Mouse (Mus musculus) kidney, postnatal 0 days (tissue): ENCODE data around the gene Scn8a. TPM values are rescaled to one million over a fixed set of nuclear protein-coding genes. Genes with fewer than 3 reads are reported as not detected.

Experiments
- ATAC-seq: fragments of 200-750 bp; cut with Nextera tagmentation; replicated peaks from 2 replicates; pipeline ENCODE4 v1.8.0; 2017; ENCODE audit warnings: low read depth, moderate number of reproducible peaks, moderate TSS enrichment, moderate library complexity; ENCODE audit not compliant: low FRiP score
- DNase-seq: peaks from one replicate; pipeline ENCODE4 v3.0.0-alpha.2; 2016; ENCODE audit warnings: low spot score
- H3K27ac ChIP-seq: fragments of 300-500 bp; sonication (generic); 2 replicates; pipeline ENCODE4 v1.5.1; 2014; ENCODE audit warnings: mild to moderate bottlenecking
- H3K27me3 ChIP-seq: fragments of 300-500 bp; sonication (generic); 2 replicates; pipeline ENCODE4 v1.6.1; 2014; ENCODE audit warnings: low read length, mixed read lengths; ENCODE audit not compliant: insufficient read depth
- H3K36me3 ChIP-seq: fragments of 300-500 bp; sonication (generic); 2 replicates; pipeline ENCODE4 v1.6.1; 2014; ENCODE audit warnings: low read length, mixed read lengths; ENCODE audit not compliant: insufficient read depth
- H3K4me1 ChIP-seq: fragments of 300-500 bp; sonication (generic); replicated peaks from 2 replicates; pipeline ENCODE4 v1.6.1; 2014; ENCODE audit warnings: antibody characterized with exemption, low read length, mixed read lengths; ENCODE audit not compliant: insufficient read depth
- H3K4me2 ChIP-seq: fragments of 300-500 bp; sonication (generic); 2 replicates; pipeline ENCODE4 v1.6.1; 2014; ENCODE audit warnings: mild to moderate bottlenecking, low read length, moderate library complexity, mixed read lengths
- H3K4me3 ChIP-seq: fragments of 300-500 bp; sonication (generic); replicated peaks from 2 replicates; pipeline ENCODE4 v1.5.1; 2014; ENCODE audit warnings: low read depth, low read length
- H3K9ac ChIP-seq: fragments of 300-500 bp; sonication (generic); 2 replicates; pipeline ENCODE4 v1.6.1; 2014; ENCODE audit warnings: low read depth, low read length
- H3K9me3 ChIP-seq: fragments of 300-500 bp; sonication (generic); replicated peaks from 2 replicates; pipeline ENCODE4 v1.6.1; 2016; ENCODE audit warnings: low read length, inconsistent platforms, mixed read lengths
- CTCF ChIP-seq: IDR thresholded peaks from 2 replicates; pipeline ENCODE4 v1.5.1; 2016; ENCODE audit warnings: antibody characterized with exemption, low read depth, mild to moderate bottlenecking, moderate library complexity
- WGBS: fragments of 180-500 bp; shearing (Covaris S2); extraction: QIAGEN DNeasy Blood & Tissue Kit; methylation state at CpG from one replicate; pipeline ENCODE4 v1.1.7; 2014; 5-methylcytosine and 5-hydroxymethylcytosine counted together
- polyA plus RNA-seq: library from polyadenylated mRNA; unstranded; fragments of >200 nt; fragmentation: Nextera tagmentation; extraction: Ambion mirVana; gene quantifications from 2 replicates; pipeline ENCODE4 v1.2.1, GENCODE M21; 2015

Gene Scn8a
- polyA plus RNA-seq, 1 experiment from 2014 or later: 5.9 TPM

DNA sequence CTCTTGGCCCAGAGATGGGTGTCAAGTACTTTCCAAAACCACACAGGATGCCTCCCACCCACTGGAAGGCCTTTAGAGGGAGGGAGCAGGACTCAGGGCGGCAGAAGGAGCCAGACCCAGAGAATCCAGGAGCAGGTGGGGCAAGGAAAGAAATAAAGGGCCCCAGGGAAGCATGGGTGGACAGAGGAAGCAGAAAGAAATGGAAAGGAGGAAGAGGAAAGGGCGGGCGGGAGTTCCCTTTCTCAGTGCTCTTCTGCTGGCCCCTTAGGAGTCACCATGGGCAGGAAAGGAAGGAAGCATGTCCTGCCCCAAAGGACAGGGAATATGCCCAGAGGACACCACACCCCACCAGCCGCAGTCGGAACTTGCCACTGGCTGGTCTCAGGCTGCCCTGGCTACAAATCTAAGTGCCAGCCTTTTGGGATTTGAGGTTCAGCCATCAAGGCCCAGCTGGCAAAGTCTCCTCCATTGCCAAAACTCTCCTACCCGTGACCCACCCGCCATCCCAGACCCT is 211.4 kb downstream of the Scn8a start:
- WGBS: 69% methylated on average over 6 of the region's 7 CpGs
- no peak for ATAC-seq
- H3K27ac ChIP-seq: no peak overlapping the region

DNA sequence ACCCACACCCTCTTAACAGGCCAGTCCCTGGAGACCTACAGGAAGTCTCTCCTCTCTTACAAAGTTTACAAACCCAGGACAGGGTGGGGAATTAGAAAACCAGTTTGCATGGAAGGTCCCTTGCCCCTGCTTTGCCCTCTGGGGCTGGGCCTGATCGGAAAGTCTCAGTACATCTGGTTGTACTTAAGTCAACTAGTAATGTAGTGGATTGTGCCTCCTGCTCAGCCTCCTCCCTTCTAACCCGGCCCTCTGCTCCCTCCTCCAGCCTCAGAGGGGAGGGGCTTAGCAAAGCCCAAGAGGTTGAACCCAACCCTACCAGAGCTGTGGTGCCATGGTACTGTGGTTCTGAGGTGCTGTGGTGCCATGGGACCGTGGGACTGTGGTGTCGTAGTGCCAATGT is 212.6 kb downstream of the Scn8a start:
- H3K27ac ChIP-seq: no peak overlapping the region
- no peak for TF ChIP-seq CTCF
- 48% methylated on average over 4 of the region's 4 CpGs for WGBS
- DNase-seq (no peak), ATAC-seq (no peak)
- no peak overlapping the region for H3K9ac ChIP-seq
- H3K27me3 ChIP-seq: no peaks in the 10 kb centered on the region
- no peak overlapping the region for H3K4me3 ChIP-seq
- H3K36me3 ChIP-seq: no peaks in the 10 kb centered on the region
- no peaks in the 10 kb centered on the region for H3K9me3 ChIP-seq
- peaks cover 22% of the 10 kb centered on the region; the same call in 1 of the 2 replicates for H3K4me1 ChIP-seq
- H3K4me2 ChIP-seq: no peak overlapping the region

More for the DNA sequence above, 211.4 kb downstream of the Scn8a start:
- H3K36me3 ChIP-seq: no peaks in the 10 kb centered on the region
- no peaks in the 10 kb centered on the region for H3K9me3 ChIP-seq
- H3K9ac ChIP-seq: no peak overlapping the region
- no peak overlapping the region for H3K4me2 ChIP-seq
- no peak for TF ChIP-seq CTCF
- no peak overlapping the region for H3K4me3 ChIP-seq
- no peak for DNase-seq
- no peaks in the 10 kb centered on the region for H3K27me3 ChIP-seq
- peaks cover 32% of the 10 kb centered on the region for H3K4me1 ChIP-seq

DNA sequence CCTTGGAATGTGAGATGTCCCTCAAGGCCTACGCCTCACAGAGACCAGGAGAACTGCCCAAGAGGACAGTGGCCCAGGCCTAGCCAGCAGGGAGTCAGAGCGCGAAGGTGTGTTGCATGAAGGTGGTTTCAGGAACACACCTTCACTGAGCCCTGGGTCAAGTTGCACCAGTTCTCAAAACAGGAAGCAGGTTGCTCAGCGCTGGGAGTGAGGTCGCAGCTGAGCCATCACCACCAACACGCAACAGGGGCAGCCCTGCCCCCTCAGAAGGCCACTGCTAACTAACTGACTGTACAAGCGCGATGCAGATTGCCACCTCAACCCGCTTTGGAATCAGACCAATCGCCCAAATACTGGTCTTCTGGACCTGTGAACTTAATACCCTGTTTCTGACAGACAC is 214.8 kb downstream of the Scn8a start:
- TF ChIP-seq CTCF: no peak
- no peak for ATAC-seq
- no peak overlapping the region for H3K9ac ChIP-seq
- H3K36me3 ChIP-seq: no peaks in the 10 kb centered on the region
- H3K27ac ChIP-seq: no peak overlapping the region
- peaks cover 15% of the 10 kb centered on the region; the same call in 1 of the 2 replicates for H3K4me1 ChIP-seq
- no peaks in the 10 kb centered on the region for H3K27me3 ChIP-seq
- no peak overlapping the region for H3K4me3 ChIP-seq
- no peaks in the 10 kb centered on the region for H3K9me3 ChIP-seq
- WGBS: 62% methylated on average over 10 of the region's 10 CpGs
- H3K4me2 ChIP-seq: no peak overlapping the region
- DNase-seq: no peak

DNA sequence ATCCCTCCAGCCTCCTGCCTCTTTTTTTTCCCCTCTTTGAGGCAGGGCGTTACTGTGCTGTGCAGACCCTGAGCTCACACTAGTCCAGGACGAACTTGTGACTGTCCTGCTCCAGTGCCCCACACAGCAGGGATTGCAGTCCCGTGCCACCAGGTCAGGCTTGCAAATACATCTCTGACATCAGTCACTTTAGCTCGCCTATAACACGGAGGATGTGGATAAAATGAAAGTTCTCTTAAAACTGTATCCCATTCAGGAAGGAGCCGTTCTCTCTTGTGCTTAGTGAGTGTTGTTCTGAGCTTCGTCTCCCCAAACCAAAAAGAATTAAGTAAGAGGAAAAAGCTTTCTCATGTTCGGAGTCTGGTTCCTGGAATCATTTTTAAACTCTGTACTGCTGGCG is 216.8 kb downstream of the Scn8a start:
- Histone ChIP-seq H3K27me3 (no peaks in the 10 kb centered on the region), H3K4me3 (no peak overlapping the region), H3K9ac (no peak overlapping the region), H3K4me2 (no peak overlapping the region), H3K36me3 (no peaks in the 10 kb centered on the region), H3K4me1 (0 out of 2 replicates have a peak, but pooled peaks cover 5% of the 10 kb centered on the region), H3K9me3 (no peaks in the 10 kb centered on the region), H3K27ac (no peak overlapping the region)
- DNase-seq (no peak), ATAC-seq (no peak)
- 51% methylated on average over 9 of the region's 9 CpGs for WGBS
- TF ChIP-seq CTCF: no peak

DNA sequence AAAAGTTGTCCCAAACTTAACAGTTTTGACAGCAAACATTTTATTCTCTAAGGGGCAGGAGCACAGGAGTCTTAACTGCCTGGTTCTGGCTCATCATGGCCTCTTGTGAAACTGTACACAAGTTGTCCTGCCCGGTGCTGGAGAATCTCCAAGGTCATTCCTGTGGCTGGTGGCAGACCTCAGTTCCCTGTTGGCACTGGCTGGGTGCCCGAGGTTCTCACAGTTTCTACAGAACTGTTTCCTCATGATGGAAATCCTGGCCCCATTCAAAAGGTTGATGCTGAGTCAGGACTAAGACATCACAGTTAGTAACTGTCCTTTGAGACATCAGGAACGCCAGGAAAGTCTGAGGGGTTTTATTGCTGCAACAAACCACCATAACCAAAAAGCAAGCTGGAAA is 217.3 kb downstream of the Scn8a start:
- DNase-seq (no peak), ATAC-seq (no peak)
- Histone ChIP-seq H3K4me2 (no peak overlapping the region), H3K36me3 (no peaks in the 10 kb centered on the region), H3K9ac (no peak overlapping the region), H3K27me3 (no peaks in the 10 kb centered on the region), H3K27ac (no peak overlapping the region), H3K4me1 (0 out of 2 replicates have a peak, but pooled peaks cover 2% of the 10 kb centered on the region), H3K4me3 (no peak overlapping the region), H3K9me3 (no peaks in the 10 kb centered on the region)
- no peak for TF ChIP-seq CTCF
- WGBS: 66% methylated on average over 3 of the region's 3 CpGs

DNA sequence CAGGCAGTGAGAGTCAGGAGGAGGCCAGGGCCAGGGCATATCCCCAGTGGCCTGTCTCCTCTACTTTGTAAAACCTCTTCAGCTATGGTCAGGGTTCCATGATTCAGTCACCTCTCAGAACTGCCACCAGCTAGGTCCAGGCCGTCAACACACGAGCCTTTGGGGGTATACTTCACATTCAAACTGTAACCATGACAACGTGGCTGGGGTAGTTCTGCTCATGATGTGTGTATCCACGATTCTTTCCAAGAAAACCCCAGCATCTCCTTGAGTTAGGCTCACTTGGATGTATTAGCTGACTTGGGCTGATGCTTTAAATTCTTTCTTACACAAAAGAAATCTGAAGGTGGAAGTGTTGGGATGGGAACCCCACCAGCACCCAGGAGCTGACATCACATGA is 218.6 kb downstream of the Scn8a start:
- Histone ChIP-seq H3K4me3 (no peak overlapping the region), H3K27me3 (no peaks in the 10 kb centered on the region), H3K27ac (no peak overlapping the region), H3K36me3 (no peaks in the 10 kb centered on the region), H3K4me2 (no peak overlapping the region), H3K9me3 (no peaks in the 10 kb centered on the region), H3K4me1 (peaks cover 12% of the 10 kb centered on the region), H3K9ac (no peak overlapping the region)
- ATAC-seq (no peak), DNase-seq (no peak)
- WGBS: 65% methylated on average over 4 of the region's 4 CpGs
- no peak for TF ChIP-seq CTCF

DNA sequence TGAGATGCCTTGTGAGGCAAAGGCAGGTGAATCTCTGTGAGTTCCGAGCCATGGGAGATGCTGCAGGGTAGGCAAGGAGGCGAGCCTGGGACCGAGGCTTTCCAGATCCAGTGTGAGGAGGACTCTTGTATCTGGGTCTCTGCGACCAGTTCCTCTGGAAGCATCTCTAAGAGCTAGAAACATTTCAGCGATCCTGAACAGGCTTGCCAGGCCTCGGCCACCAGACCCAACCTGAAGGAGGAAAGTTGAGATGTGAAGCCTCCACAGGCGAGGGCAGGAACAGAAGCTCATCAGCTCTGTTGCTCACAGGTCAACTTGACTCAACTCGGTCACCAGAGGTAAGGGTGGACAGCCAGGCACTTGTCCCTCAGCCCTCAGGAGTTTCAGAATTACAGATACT is 221.9 kb downstream of the Scn8a start:
- peaks cover 22% of the 10 kb centered on the region for H3K4me1 ChIP-seq
- no peak for TF ChIP-seq CTCF
- no peak overlapping the region for H3K4me2 ChIP-seq
- no peak overlapping the region for H3K27ac ChIP-seq
- 97% methylated on average over 8 of the region's 8 CpGs for WGBS
- H3K27me3 ChIP-seq: no peaks in the 10 kb centered on the region
- H3K4me3 ChIP-seq: no peak overlapping the region
- H3K9me3 ChIP-seq: no peaks in the 10 kb centered on the region
- DNase-seq (no peak), ATAC-seq (no peak)
- H3K9ac ChIP-seq: no peak overlapping the region
- no peaks in the 10 kb centered on the region for H3K36me3 ChIP-seq
